Mouse (Mus musculus) G1E (cell line): ENCODE measurements around the gene Card10. TPM values are rescaled to one million over a fixed set of nuclear protein-coding genes. Genes with fewer than 3 reads are reported as not detected.

ENCODE experiments used
- ATAC-seq: 2 replicates; pipeline ENCODE4 v1.8.0; 2016; ENCODE audit warnings: mild to moderate bottlenecking; ENCODE audit not compliant: insufficient number of reproducible peaks, poor library complexity, low FRiP score, severe bottlenecking; ENCODE audit errors: extremely low read depth
- DNase-seq: peaks from one replicate; pipeline ENCODE4 v3.0.0; 2012; ENCODE audit warnings: low spot score
- H3K27me3 ChIP-seq: 2 replicates; pipeline ENCODE4 v1.6.1; 2012; ENCODE audit warnings: mild to moderate bottlenecking, low read length, inconsistent platforms; ENCODE audit not compliant: insufficient read depth
- H3K36me3 ChIP-seq: replicated peaks from 2 replicates; pipeline ENCODE3; 2012; ENCODE audit warnings: mild to moderate bottlenecking, inconsistent platforms
- H3K4me1 ChIP-seq: 2 replicates; pipeline ENCODE4 v1.6.1; 2012; ENCODE audit warnings: low read depth, low read length, inconsistent platforms, mixed read lengths; ENCODE audit not compliant: insufficient read depth
- H3K4me3 ChIP-seq: 2 replicates; pipeline ENCODE4 v1.5.1; 2012; ENCODE audit warnings: low read depth, mild to moderate bottlenecking, inconsistent platforms, low read length, moderate library complexity, mixed read lengths
- H3K9me3 ChIP-seq: replicated peaks from 2 replicates; pipeline ENCODE4 v1.6.1; 2012; ENCODE audit warnings: inconsistent platforms
- CTCF ChIP-seq: IDR thresholded peaks from 2 replicates; pipeline ENCODE4 v1.5.1; 2012; ENCODE audit warnings: low read depth, low read length, inconsistent platforms, mixed read lengths
- GATA1 ChIP-seq: IDR thresholded peaks from 2 replicates; pipeline ENCODE4 v1.6.1; 2012; ENCODE audit warnings: borderline replicate concordance, low read length, inconsistent platforms, mixed read lengths
- GATA2 ChIP-seq: IDR thresholded peaks from 2 replicates; pipeline ENCODE4 v1.6.1; 2012; ENCODE audit warnings: low read depth, low read length, inconsistent platforms, borderline replicate concordance
- POLR2AphosphoS5 ChIP-seq: IDR thresholded peaks from 2 replicates; pipeline ENCODE4 v1.6.1; 2012; ENCODE audit warnings: low read depth, low read length, inconsistent platforms; ENCODE audit not compliant: insufficient replicate concordance
- TAL1 ChIP-seq: conservative IDR thresholded peaks from 2 replicates; pipeline ENCODE4 v1.6.1; 2012; ENCODE audit warnings: low read depth, low read length, inconsistent platforms, mixed read lengths
- polyA plus RNA-seq: library from polyadenylated mRNA; stranded (reverse); fragments of >175 nt; gene quantifications from 2 replicates; pipeline ENCODE4 v1.2.3, GENCODE M21; 2012
- total RNA-seq, 2 experiments: library from RNA; stranded (forward) in 1 of 2; stranded (reverse) in 1 of 2; fragments of 200-1000 nt in 1 of 2; fragments of >200 nt in 1 of 2; fragmentation: Nextera tagmentation in 1 of 2; gene quantifications; 2 replicates each; pipeline ENCODE4 v1.2.3; 2014 to 2017

The Card10 gene
- total and polyA plus RNA-seq, 3 experiments, result not detected

DNA sequence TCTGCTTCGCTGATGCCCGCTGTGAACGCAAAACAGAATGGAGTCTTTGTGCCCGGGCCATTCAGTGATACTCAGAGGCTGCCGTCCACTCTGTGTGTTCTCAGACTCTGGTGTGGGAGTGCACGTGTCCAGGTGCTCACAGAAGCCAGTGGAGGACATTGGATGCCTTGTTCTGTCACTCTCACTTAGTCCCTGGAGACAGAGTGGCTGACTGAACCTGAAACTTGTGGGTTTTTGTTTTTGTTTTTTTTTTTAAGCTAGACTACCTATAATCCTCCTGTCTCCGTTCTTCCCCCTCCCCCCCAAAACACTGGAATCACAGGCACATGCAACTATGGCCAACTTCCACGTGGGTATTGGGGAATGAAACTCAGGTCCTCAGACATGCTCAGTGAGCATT, 43.5 kb upstream of the Card10 start:
- peaks cover 16% of the 10 kb centered on the region for H3K4me1 ChIP-seq
- no peak for ATAC-seq
- H3K9me3 ChIP-seq, result 0 out of 2 replicates have a peak, but pooled peaks cover 2% of the 10 kb centered on the region
- no peak for DNase-seq
- TF ChIP-seq GATA1, result no peak
- TF ChIP-seq GATA2, result no peak
- TF ChIP-seq TAL1, result no peak
- TF ChIP-seq CTCF, result no peak
- no peak for TF ChIP-seq POLR2AphosphoS5
- peaks cover 66% of the 10 kb centered on the region for H3K27me3 ChIP-seq
- no peak overlapping the region for H3K4me3 ChIP-seq
- H3K36me3 ChIP-seq, result no peaks in the 10 kb centered on the region

DNA sequence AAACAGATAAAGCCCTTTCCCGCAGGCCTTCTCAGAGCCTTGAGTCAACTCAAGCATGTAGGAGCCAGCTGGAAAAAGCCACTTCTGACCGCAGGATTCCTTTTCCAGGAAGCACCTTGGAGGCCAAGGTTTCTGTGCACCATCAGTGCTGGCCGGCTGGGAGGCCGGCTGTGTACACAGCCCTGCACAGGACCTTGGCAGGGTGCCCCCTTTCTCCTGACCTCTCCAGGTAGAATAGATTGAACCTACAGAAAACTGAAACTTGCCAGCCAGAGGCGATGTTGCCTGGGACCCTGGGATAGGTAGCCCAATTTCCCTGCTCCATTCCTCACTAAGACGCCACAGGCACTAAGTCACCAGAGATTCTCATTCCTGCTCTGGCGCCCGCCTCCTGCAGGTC, 43.0 kb upstream of the Card10 start:
- TF ChIP-seq TAL1 (no peak), GATA1 (no peak), POLR2AphosphoS5 (no peak), GATA2 (no peak), CTCF (no peak)
- no peak overlapping the region for H3K4me3 ChIP-seq
- peaks cover 63% of the 10 kb centered on the region for H3K27me3 ChIP-seq
- H3K4me1 ChIP-seq, result peaks cover 11% of the 10 kb centered on the region
- H3K36me3 ChIP-seq, result no peaks in the 10 kb centered on the region
- DNase-seq, result no peak
- 0 out of 2 replicates have a peak, but pooled peaks cover 2% of the 10 kb centered on the region for H3K9me3 ChIP-seq
- no peak for ATAC-seq

GRCm38 (mm10) chr15:78845321-78845720, 42.5 kb upstream of the Card10 start:
- peaks cover 10% of the 10 kb centered on the region for H3K4me1 ChIP-seq
- DNase-seq (no peak), ATAC-seq (no peak)
- TF ChIP-seq GATA1 (no peak), TAL1 (no peak), POLR2AphosphoS5 (no peak), GATA2 (no peak), CTCF (no peak)
- peaks cover 62% of the 10 kb centered on the region for H3K27me3 ChIP-seq
- no peaks in the 10 kb centered on the region for H3K36me3 ChIP-seq
- 0 out of 2 replicates have a peak, but pooled peaks cover 2% of the 10 kb centered on the region for H3K9me3 ChIP-seq
- H3K4me3 ChIP-seq, result no peak overlapping the region

- no peaks in the 10 kb centered on the region for H3K36me3 ChIP-seq
- TF ChIP-seq POLR2AphosphoS5, result no peak
- TF ChIP-seq GATA2, result no peak
- no peak for TF ChIP-seq CTCF
- TF ChIP-seq GATA1, result no peak
- no peak for TF ChIP-seq TAL1
- H3K27me3 ChIP-seq, result peaks cover 58% of the 10 kb centered on the region
- DNase-seq (no peak), ATAC-seq (no peak)
- peaks cover 10% of the 10 kb centered on the region for H3K4me1 ChIP-seq
- H3K4me3 ChIP-seq, result no peak overlapping the region
- H3K9me3 ChIP-seq, result 0 out of 2 replicates have a peak, but pooled peaks cover 2% of the 10 kb centered on the region
Observed at GRCm38 (mm10) chr15:78844791-78845190, 41.9 kb upstream of the Card10 start.

DNA sequence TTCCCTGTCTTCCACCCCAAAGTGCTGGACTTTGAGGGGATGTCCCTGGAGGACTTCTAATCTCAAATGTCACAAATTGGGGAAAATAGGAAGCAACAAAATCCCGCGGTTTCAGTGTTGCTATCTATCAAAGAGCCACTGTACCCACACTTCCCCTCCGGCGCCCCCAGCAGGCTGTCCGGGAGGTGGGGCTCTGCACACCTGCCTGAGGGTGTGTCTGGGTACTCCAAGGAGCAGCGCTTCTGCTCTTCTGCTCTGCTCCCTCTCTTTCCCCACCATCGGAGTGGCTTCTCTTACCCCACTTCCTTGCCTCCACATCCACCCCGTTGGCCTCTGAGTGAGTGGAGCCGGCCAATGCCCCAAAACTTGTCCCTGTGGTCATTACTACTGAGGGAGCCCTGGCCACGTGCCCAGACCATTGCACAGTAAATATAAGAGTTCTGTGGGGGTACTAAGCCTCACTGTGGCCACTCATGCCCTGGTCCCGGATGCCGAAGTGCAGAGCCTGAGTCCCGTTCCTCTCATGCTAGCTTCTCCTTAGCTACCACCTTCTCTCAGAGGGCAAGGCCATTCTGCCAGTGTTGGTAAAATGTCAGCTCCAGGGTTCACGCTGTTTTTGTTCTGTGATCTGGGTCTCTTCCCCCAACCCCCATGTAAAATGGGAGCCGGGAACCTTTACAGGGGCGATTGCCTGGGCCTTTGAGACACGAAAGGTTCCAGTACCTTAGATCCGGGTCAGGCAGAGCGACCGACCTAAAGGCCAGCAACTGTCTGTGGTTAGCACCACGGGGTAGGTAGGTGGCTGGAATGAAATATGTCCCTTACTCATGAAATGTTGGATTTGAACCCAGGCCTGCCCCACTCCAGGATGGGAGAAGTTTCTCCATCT, 41.0 kb upstream of the Card10 start:
- ATAC-seq (no peak), DNase-seq (no peak)
- Histone ChIP-seq H3K4me3 (no peak overlapping the region), H3K27me3 (peaks cover 54% of the 10 kb centered on the region), H3K9me3 (0 out of 2 replicates have a peak, but pooled peaks cover 2% of the 10 kb centered on the region), H3K36me3 (no peaks in the 10 kb centered on the region), H3K4me1 (peaks cover 10% of the 10 kb centered on the region)
- no peak for TF ChIP-seq GATA1
- no peak for TF ChIP-seq TAL1
- TF ChIP-seq CTCF, result no peak
- TF ChIP-seq GATA2, result no peak
- TF ChIP-seq POLR2AphosphoS5, result no peak

DNA sequence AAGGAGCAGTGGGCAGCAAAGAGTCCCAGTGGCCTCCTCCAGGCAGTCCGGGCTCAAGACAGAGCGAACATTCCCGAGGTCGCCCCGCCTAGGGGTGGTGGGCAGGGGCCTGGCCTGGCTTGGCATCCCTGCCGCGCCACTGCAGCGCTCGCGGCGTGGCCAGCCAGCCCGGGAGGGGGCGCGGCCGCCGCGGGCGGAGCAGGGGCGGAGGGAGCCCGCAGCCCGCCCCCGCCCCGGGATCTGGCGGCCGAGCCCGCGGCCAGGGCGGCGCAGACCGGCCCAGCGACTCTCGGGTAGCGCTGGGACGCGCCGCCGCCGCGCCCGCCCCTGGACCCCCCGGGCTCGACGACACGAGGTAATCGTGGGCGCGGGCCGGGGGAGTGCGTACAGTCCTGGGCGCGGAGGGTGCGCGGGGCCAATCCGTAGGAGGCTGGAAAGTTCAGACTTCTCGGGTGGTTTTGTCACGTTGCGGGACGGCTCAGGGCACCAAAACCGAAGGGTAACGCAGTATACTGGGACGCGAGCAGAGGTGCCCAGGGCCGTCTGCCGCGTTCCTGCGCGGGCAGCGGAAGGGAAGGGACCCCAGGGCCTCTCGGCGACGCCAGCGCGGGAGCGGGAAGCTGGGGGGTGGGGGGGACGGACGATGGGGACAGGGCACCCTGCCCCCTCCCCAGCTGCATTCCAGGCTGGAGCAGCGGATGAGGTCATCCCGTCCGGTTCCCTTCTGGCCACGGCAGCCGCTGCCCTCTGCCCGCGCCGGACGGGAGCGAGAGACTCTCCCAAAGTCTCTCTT, 39.7 kb upstream of the Card10 start, which contains the start of gene Cdc42ep1:
Cdc42ep1 (plus strand) TSS at position 254 of the 793 bp plus-strand sequence.
- Histone ChIP-seq H3K4me3 (no peak within 1 kb of the TSS; the same call in 1 of the 2 replicates), H3K4me1 (peaks cover 10% of the 10 kb centered on the region), H3K36me3 (no peaks in the 10 kb centered on the region), H3K27me3 (peaks cover 52% of the 10 kb centered on the region), H3K9me3 (0 out of 2 replicates have a peak, but pooled peaks cover 2% of the 10 kb centered on the region)
- TF ChIP-seq GATA1 (no peak), TAL1 (no peak)
- DNase-seq (no peak), ATAC-seq (no peak)
